Mouse (Mus musculus): Measurements from ENCODE around the gene Ssr1. TPM values are rescaled to one million over a fixed set of nuclear protein-coding genes. Genes with fewer than 3 reads are reported as not detected.
A peak's percentile ranks its signal among the peaks of the same experiment; 100 is the strongest.

Ssr1 gene
- total RNA-seq (2021) = 10 to 100 TPM; 84.5 to 86.1 TPM

GRCm38 (mm10) chr13:37993704-37994404 is at the start of gene Ssr1:
Ssr1 (minus strand) TSS chr13:37994217.
- peak; percentile 98 for DNase-seq
- intact Hi-C loops (cut with DNase I) = loop anchor here (5.0 kb wide), 1 partner anchor 43 kb away; the partner anchor contains the start of genes Cage1 and Riok1

DNA sequence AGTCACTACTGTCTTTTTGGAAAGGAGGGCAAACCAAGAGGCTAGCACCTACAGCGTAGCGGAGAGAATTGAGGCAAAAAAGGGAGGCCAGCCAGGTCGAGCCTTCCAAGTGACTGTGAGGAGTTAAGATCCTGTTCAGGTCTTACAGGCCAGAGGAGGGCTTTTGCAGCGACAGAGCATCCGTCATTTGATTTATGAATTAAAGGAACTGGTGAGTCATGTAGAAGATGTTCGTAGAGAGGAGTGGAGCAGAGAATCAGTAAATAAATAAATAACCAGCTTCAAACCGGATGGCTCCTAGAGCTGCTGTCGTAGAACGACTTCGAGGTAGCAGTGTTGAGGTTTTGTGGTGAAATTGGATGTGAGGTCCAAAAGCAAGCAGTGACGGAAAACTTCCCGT is 43.8 kb upstream of the Ssr1 start:
- intact Hi-C loops (cut with DNase I) = loop anchor here (5.0 kb wide), 1 partner anchor 46 kb away; the partner anchor contains the start of gene Ssr1

DNA sequence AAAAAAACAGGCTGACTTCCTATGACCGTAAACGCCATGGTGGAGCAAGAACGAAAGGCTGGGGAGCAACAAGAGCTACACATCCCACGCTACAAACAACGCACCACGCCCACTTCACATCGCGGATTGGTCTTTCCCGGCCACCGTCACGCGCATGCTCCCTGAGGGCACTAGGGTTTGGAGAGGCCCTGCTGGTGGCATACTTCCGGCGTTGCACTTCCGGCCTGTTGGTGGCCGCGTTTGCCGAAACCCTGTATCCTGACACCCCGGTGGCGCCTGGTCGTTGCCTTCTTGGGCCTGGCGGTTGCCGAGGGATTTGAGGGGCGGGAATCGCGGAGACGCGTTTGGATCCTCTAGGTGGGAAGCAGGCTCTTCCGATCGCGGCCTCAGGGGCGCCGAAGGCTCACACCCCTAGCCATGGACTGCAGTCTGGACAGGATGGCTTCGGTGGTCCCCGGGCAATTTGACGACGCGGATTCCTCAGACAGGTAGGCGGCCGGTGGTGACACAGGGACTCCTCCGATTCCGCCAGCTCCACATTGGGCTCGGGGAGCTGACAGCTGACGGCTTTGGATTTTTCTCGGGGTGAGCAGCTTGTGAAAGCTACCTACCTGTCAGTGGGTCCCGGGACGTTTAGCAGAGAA is 43.1 kb upstream of the Ssr1 start, which contains the start of gene Cage1:
Gene Cage1, minus strand, starts transcription at position 26 of the 644 bp plus-strand sequence.
- intact Hi-C loops (cut with DNase I) = loop anchor here (5.0 kb wide), 1 partner anchor 45 kb away; the partner anchor contains the start of gene Ssr1
- peak; percentile 97 for DNase-seq

More for the DNA sequence above, 43.8 kb upstream of the Ssr1 start:
- DNase-seq = no peak

DNA sequence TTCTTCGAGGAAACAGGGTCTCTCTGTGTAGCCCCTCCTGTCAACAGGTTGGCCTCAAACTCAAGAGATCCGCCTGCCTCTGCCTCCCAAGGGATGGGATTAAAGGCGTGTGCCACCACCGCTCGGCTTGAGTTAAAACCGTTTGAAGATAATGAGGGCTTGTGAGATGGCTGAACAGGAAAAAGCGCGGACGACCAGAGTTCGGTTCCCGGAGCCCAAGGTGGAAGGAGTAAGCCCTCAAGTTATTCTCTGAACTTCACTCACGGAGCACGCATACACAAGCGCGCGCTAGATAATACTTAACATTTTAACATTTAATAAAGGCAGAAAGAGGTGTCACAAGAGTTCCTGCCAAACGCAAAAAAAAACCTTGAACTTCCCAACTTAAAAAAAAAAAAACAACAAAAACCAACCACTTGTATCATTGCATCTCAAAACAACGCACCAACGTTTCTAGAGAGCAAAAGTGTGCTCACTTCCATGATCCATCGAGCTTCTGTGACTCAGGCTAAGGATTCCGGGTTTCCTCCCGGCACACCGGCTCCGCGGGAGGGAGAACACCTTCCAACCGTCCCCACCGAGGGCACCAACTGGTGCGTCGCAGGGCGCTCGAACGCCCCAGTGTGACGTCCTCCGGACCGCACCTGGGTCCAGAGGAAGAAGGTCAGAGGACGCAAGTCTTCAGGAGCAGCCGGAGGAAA is 42.5 kb upstream of the Ssr1 start, which contains the start of gene Riok1:
Gene Riok1, plus strand, starts transcription at position 653 of the 701 bp plus-strand sequence.
- intact Hi-C loops (cut with DNase I) = loop anchor here (5.0 kb wide), 1 partner anchor 44 kb away; the partner anchor contains the start of gene Ssr1

GRCm38 (mm10) chr13:38028407-38028806 is 34.4 kb upstream of the Ssr1 start:
- DNase-seq = no peak
- intact Hi-C loops (cut with DNase I) = no loop called here

More for the DNA sequence above, 42.5 kb upstream of the Ssr1 start, which contains the start of gene Riok1:
- no peak for DNase-seq

DNA sequence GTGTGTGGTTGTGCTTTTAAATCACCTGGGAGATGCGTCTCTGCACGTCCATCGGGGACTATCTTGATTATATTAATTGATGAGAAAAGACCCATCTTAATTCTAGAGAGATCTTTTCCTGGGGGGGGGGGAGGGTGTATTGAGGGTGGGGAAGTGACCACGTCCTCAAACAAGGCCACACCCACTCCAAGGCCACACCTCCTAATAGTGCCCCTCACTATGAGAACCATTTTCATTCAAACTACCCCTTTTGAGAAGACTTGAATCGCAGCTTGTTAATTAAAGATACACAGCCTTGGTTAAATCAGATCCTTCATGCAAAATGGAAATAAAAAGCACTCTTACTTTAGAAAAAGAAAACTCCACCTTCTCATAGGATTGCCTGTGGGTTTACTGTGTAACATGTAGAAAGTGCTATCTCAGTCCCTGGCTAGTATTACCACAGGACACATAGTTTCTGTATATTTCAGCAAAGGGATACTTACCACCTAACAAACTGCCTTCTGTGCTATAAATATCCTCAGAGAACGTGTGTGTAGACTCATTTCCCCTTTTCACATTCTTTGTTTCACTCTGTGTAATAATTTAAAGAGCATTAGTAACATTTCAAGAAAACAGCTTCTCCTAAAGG is 33.7 kb upstream of the Ssr1 start:
- intact Hi-C loops (cut with DNase I) = no loop called here
- DNase-seq = no peak

DNA sequence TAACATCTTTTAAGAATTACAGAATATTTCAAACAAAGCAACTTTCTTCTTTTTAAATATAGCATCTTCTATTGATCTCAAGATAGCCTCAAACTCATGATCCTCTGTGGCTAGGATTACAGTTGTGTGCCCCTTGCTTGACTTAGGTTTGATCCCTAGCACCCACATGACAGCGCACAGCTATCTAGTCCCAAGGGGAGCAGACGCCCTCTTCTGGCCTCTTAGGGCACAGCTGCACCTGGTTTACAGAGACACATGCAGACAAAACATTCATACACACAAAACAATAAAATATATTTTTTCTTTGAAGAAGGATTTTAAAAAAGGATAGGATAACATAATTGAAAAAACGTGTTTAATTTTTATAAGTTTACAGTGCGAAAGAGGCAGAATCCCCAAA is 31.9 kb upstream of the Ssr1 start:
- intact Hi-C loops (cut with DNase I) = no loop called here
- no peak for DNase-seq

DNA sequence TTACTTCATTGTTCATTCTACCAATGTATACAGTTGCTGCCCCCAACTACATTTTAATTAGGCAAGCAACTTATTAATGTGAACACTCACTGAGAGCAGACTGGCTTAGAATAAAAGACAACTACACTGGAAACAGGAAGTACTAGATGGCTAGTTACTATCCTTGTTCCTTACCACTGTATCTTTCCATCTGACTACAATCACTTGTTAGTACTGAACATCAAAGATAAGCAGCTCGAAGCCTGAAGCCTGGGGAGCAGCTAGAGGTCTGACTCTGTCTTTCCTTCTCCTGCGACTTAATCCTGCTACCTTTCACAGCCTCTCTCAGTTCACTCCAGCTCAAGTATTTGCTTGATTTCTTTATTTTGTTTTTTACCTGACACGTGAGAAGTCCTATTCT is 24.8 kb upstream of the Ssr1 start:
- no peak for DNase-seq
- intact Hi-C loops (cut with DNase I) = no loop called here

DNA sequence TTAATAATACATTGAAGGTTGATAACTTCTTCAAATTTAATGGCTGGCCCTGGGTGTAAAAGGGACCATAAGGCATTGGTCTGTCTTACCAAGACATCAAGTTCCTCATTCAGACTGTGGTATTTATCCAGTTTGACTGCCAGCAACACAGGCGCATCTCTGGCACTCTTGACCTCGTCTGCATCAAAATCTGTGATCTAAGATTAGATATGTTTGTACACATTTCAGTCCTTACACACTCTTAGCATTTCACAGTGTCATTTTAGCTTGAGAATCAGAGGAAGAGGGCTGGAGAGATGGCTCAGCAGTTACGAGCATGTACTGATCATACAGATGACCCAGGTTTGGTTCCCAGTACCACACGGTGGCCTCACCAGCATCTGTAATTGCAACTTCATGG is 21.6 kb upstream of the Ssr1 start:
- intact Hi-C loops (cut with DNase I) = no loop called here
- DNase-seq = no peak

GRCm38 (mm10) chr13:38012436-38012835 is 18.4 kb upstream of the Ssr1 start:
- intact Hi-C loops (cut with DNase I) = no loop called here
- DNase-seq = no peak

GRCm38 (mm10) chr13:38010444-38010910 is 16.5 kb upstream of the Ssr1 start:
- no peak for DNase-seq
- intact Hi-C loops (cut with DNase I) = no loop called here

DNA sequence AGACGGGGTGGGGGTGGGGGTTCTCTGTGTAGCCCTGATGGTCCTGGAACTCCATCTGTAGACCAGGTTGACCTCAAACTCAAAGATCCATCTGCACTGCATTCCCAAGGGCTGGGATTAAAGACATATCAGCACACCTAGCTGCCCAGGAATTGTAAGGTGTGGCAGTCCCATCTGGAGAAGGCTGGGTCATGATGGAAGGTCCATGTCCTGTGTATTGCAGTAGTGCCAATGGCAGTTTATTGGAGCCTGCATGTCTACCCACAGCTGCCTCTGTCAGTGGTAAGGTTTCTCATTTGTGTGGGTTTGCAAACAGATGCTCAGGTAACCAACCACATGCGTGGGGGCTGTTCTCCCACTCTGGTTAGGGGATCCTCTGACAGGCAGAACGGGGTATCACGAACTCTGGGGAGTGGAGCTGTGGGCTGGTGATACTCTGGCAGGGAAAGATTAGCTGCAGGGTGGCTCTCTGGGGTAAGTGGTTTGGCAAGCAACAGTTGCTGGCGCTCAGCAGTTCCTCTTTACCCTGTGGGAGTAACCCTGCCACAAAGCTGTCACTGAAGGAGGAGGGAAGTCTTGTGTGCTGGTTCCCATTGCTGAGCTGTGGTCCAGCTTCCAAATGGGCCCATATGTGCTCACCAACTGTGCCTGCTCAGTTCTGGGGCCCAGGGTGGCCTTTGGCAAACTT is 15.8 kb upstream of the Ssr1 start:
- DNase-seq = no peak
- intact Hi-C loops (cut with DNase I) = no loop called here

GRCm38 (mm10) chr13:38007972-38008371 is 14.0 kb upstream of the Ssr1 start:
- intact Hi-C loops (cut with DNase I) = no loop called here
- DNase-seq = no peak

GRCm38 (mm10) chr13:38002461-38002860 is 8.4 kb upstream of the Ssr1 start:
- intact Hi-C loops (cut with DNase I) = no loop called here
- DNase-seq = no peak

GRCm38 (mm10) chr13:37999713-38000112 is 5.7 kb upstream of the Ssr1 start:
- intact Hi-C loops (cut with DNase I) = no loop called here

DNA sequence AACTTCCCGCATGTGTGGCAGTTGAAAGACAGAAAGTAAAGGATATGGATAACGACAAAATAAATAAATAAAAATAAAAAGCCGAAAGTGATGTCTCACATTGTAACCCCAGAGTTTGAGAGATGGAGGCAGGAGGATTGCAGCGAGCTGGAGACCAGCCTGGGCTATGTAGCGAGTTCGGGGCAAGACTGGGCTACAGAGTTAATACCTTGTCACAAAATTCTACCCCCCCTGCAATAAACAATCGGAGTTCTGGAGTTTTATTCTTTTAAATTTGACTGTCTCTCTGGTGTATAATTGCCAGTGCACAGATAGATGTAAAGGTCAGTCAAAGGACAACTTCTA is 360 bp upstream of the Ssr1 start:
- intact Hi-C loops (cut with DNase I) = loop anchor here (5.0 kb wide), 1 partner anchor 43 kb away; the partner anchor contains the start of genes Cage1 and Riok1
- no peak for DNase-seq

More at GRCm38 (mm10) chr13:37999713-38000112, 5.7 kb upstream of the Ssr1 start:
- no peak for DNase-seq

- intact Hi-C loops (cut with DNase I) = loop anchor here (5.0 kb wide), 1 partner anchor 44 kb away; the partner anchor contains the start of genes Cage1 and Riok1
- DNase-seq = no peak
Measured at GRCm38 (mm10) chr13:37993376-37993703, 677 bp downstream of the Ssr1 start.

- intact Hi-C loops (cut with DNase I) = loop anchor here (5.0 kb wide), 1 partner anchor 44 kb away; the partner anchor contains the start of genes Cage1 and Riok1
- DNase-seq = no peak
Measured at GRCm38 (mm10) chr13:37992638-37993371, 1.2 kb downstream of the Ssr1 start.

DNA sequence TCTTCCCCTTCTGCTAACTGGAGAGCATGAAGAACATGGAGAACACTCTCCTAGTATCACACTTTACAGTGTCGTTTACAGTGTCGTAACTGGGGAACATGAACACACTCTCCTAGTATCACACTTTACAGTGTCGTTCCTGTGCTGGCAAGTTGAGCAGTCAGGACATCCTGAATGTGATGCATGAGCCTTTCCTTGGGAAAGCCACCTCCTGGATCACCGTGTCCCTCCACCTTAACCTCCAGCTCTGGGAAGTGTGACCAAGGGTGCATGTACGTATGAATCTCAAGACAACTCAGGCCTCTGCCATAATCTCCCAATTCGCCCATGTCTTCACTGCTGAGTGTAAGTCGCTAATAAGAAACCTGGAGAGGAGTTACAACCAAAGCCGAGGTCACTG is 4.3 kb downstream of the Ssr1 start:
- DNase-seq = no peak
- intact Hi-C loops (cut with DNase I) = loop anchor here (5.0 kb wide), 2 partner anchors 48 to 58 kb away; partner anchors contain the start of genes Cage1 and Riok1
